Mouse (Mus musculus) kidney, postnatal 36 days (tissue): Measurements from ENCODE around the gene Mindy4.

Source experiments
- DNase-seq, 2 experiments: peaks; one replicate each; pipeline ENCODE4 v3.0.0; 2021 to 2022; ENCODE audit warnings: mixed read lengths in 2 of 2

Mindy4 gene

GRCm38 (mm10) chr6:55258428-55259325, 55.5 kb downstream of the Mindy4 start:
- DNase-seq, result no peak

- no peak for DNase-seq
These were observed 59.0 kb downstream of the Mindy4 start for GRCm38 (mm10) chr6:55262161-55262560.

GRCm38 (mm10) chr6:55263490-55264046, 60.4 kb downstream of the Mindy4 start:
- no peak for DNase-seq

GRCm38 (mm10) chr6:55264741-55265366, 61.7 kb downstream of the Mindy4 start:
- no peak for DNase-seq

- no peak for DNase-seq
These were observed 69.8 kb downstream of the Mindy4 start for GRCm38 (mm10) chr6:55272952-55273351.

DNA sequence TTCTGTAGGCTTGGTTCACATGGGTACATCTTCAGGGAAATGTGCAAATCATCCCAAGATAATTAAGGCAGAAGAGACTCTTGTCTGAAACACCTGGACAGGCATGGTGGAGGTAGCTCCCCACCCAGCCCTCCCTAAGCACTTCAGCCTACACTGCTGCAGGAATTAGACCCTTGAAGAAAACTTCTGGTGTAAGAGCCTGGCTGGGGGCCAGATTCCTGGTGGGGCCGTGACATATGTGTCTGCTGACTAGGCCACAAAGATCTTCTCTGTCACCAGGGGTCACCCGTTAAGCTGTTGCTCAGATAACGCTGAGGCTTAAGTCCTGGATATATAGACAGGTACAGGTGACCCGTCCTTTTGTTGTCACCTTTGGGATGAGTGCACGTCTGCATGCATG, 70.3 kb downstream of the Mindy4 start:
- DNase-seq, result no peak

GRCm38 (mm10) chr6:55275000-55275399, 71.8 kb downstream of the Mindy4 start:
- DNase-seq, result no peak

DNA sequence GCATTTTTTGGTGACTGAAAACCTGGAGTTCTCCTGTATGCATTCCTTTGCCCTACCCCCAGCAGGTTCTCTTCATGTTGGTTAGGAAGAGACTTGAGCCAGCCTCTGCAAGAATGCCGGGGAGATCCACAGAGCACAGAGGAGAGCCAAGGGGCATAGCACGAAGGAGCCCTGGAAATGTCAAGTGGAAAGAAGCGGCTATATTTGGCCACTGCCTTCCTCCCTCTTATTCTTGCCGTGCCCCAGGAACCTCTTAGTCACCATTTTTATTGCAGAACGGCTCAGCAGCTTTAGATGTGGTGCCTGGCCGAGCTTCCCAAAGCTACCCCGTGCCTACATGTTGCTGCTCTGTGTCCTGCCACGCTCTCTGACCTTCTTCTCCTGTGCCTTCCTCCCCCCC, 72.6 kb downstream of the Mindy4 start:
- no peak for DNase-seq

- DNase-seq, result no peak
These were observed 73.6 kb downstream of the Mindy4 start for GRCm38 (mm10) chr6:55276692-55277282.

DNA sequence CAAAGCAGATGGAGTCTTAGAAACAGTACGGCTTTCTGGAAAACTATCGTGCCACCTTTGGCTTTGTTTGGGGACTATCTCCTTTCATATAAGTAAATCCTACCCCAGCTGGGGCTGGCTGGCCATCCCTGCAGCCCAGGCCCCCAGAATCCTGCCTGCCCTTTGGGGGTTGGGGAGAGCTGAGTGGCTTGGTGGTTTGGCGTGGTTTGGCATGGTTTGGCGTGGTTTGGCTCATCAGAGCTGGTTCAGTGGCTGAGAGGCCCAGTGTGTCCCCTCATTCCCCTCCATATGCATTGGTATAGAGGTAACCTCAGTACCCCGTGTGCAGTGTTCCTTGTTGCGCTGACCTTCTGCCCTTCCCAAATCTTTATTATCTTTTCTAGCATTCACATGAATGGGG, 74.9 kb downstream of the Mindy4 start:
- no peak for DNase-seq

- DNase-seq, result peak; percentile 60 to 79
These were observed 75.3 kb downstream of the Mindy4 start for GRCm38 (mm10) chr6:55278520-55278919.

GRCm38 (mm10) chr6:55280979-55281378, 77.8 kb downstream of the Mindy4 start:
- DNase-seq, result no peak

GRCm38 (mm10) chr6:55281687-55282086, 78.5 kb downstream of the Mindy4 start:
- DNase-seq, result no peak

- DNase-seq, result no peak
These were observed 79.2 kb downstream of the Mindy4 start for GRCm38 (mm10) chr6:55282348-55282747.

- DNase-seq, result no peak
These were observed 82.0 kb downstream of the Mindy4 start for GRCm38 (mm10) chr6:55285218-55285617.

GRCm38 (mm10) chr6:55288007-55288602, 84.9 kb downstream of the Mindy4 start:
- DNase-seq, result peak; percentile 65 to 68

GRCm38 (mm10) chr6:55294549-55295131, 91.5 kb downstream of the Mindy4 start:
- peak; percentile 44 to 51 for DNase-seq

DNA sequence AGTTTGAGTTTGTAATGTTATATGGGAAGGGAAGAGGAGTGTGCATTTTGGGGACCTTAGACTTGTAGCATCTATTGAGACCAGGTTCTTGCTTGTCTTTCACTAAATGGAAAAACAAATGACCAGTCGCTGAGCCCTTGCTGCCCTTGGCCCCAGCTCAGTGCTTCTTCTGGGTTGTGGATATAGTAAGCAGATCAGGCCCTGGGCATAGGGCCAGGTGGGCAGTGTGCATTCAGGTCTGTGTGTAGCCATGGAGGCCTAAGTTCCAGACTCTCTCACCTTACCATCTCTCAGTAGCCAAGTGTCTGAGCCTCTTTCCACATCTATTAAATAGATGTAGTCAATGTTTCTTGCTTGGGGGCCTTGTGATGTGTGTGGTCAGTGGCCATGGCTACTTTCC, 92.1 kb downstream of the Mindy4 start:
- peak; percentile 49 to 50 for DNase-seq

- peak; percentile 62 to 70 for DNase-seq
These were observed 96.3 kb downstream of the Mindy4 start for GRCm38 (mm10) chr6:55299482-55299881.

- DNase-seq, result peak; percentile 52 to 74
These were observed 96.7 kb downstream of the Mindy4 start for GRCm38 (mm10) chr6:55299917-55300316.

GRCm38 (mm10) chr6:55300704-55301103, 97.5 kb downstream of the Mindy4 start:
- no peak for DNase-seq

- no peak for DNase-seq
These were observed 107.0 kb downstream of the Mindy4 start for GRCm38 (mm10) chr6:55310179-55310578.

- no peak for DNase-seq
These were observed 108.8 kb downstream of the Mindy4 start for GRCm38 (mm10) chr6:55311962-55312361.
